Mouse (Mus musculus) embryonic fibroblast, embryonic 13.5 days (primary cell): ENCODE data around the gene Rhoq.

Experiments used
- CTCF ChIP-seq: IDR thresholded peaks from 2 replicates; pipeline ENCODE4 v1.5.1; 2011; ENCODE audit warnings: mild to moderate bottlenecking, control low read depth, low read length, moderate library complexity, borderline replicate concordance; ENCODE audit not compliant: insufficient read depth
- POLR2A ChIP-seq: IDR thresholded peaks from 2 replicates; pipeline ENCODE4 v1.6.1; 2011; ENCODE audit warnings: low read depth, mild to moderate bottlenecking, control low read depth, low read length, moderate library complexity

- TF ChIP-seq POLR2A: no peak
- TF ChIP-seq CTCF: no peak
These were observed 34.4 kb downstream of the Rhoq start for GRCm38 (mm10) chr17:86997323-86997722.
